Comparison of ENCODE assay signal across 26 mouse cellular contexts in the genomic region with DNA sequence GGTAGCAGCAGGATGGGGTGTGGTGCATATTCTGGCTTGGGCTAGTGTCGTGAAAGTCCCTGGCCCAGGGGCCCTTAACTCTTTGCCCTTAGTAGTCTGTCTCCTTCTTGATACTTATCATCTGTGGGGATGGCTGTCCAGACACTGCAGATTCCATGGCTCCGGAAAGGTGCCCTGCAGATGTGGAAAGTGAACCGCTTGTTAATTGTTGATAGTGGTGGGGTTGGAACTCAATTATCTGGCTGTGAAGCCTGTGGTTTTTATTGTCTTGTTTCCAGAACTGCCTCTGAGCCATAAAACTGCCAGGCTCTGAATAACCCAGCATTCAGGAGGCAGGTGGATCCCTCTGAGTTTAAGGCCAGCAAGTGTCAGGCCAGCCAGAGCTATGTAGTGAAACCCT. TPM values are rescaled to one million over a fixed set of nuclear protein-coding genes. Genes with fewer than 3 reads are reported as not detected.
"Had no signal": no experiment of that assay in that cellular context is flagged by ENCODE, and none has a peak within 500 bp of the region (broad histone marks: within the 10 kb centered on the region; RNA-seq: fewer than 3 reads in every experiment).

No protein-coding gene starts in this region.

- H3K4me3 ChIP-seq: kidney, embryonic 15.5 days; left cerebral cortex, adult 2 months; limb, embryonic 13.5 days; liver, embryonic 12.5 days; liver, embryonic 15.5 days; neural tube, embryonic 12.5 days; stomach, embryonic 15.5 days had no signal

- DNase-seq: kidney, adult 11 months; kidney, adult 8-10 months; kidney, postnatal 10 days; kidney, postnatal 36 days; layer of hippocampus, postnatal 36 days; liver; lung, adult 2 months; lung, postnatal 14 days; lung, postnatal 4 days; midbrain, embryonic 14.5 days; retina, postnatal 1 day; right cerebral cortex, postnatal 25 days; spleen, adult 18-20 months; thymus, adult 18-20 months; thymus, postnatal 36 days had no signal

- H3K27ac ChIP-seq: kidney, embryonic 15.5 days; limb, embryonic 13.5 days; liver, embryonic 12.5 days; liver, embryonic 15.5 days; neural tube, embryonic 12.5 days; stomach, embryonic 15.5 days had no signal

- H3K4me2 ChIP-seq: kidney, embryonic 15.5 days; limb, embryonic 13.5 days; liver, embryonic 12.5 days; liver, embryonic 15.5 days; midbrain, embryonic 11.5 days; neural tube, embryonic 12.5 days; stomach, embryonic 15.5 days had no signal

- H3K9me3 ChIP-seq: kidney, embryonic 15.5 days; limb, embryonic 13.5 days; liver, embryonic 12.5 days; liver, embryonic 15.5 days; neural tube, embryonic 12.5 days; stomach, embryonic 15.5 days had no signal

- ATAC-seq: liver, embryonic 12.5 days had no signal

- H3K9ac ChIP-seq: kidney, embryonic 15.5 days; limb, embryonic 13.5 days; liver, embryonic 12.5 days; liver, embryonic 15.5 days; neural tube, embryonic 12.5 days; stomach, embryonic 15.5 days had no signal

- H3K27me3 ChIP-seq: kidney, embryonic 15.5 days; limb, embryonic 13.5 days; liver, embryonic 12.5 days; liver, embryonic 15.5 days; neural tube, embryonic 12.5 days; stomach, embryonic 15.5 days had no signal

RNA-seq across cellular contexts. Expression of a gene that starts 49.6 kb away (rescaled TPM):
- total RNA-seq: left cerebral cortex, postnatal 36 days; megakaryocyte, adult 5-6 weeks; midbrain, postnatal 0 days had no signal
